Mouse (Mus musculus): ENCODE results near the gene P4ha3. TPM values are rescaled to one million over a fixed set of nuclear protein-coding genes. Genes with fewer than 3 reads are reported as not detected.

P4ha3 gene
- total and polyA plus RNA-seq, 2 experiments = 0.10 TPM; not detected in 1

DNA sequence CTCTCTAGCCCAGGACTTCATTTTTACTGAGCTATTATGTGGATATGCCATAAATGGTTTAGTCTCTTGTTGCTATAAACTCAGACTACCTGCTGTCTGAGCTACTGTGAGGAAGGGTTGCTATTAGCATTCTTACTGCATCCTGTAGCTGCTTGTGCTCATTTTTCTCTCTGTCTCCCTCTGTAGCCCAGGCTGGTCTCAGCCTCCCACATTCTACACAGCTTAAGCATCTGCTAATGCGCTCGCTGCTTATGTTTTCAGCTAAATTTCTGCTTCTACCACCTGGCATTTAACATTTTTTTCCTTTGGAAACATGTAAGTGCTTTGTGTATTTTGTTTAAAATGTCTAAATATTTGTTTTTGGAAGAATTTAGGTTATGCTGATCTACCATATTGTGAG, 10.4 kb downstream of the P4ha3 start:
- no peak for DNase-seq (ENCODE audit: extremely low read depth, low read depth, low spot score)
- Histone ChIP-seq H3K79me2 (ENCODE audit: control insufficient read depth, insufficient read depth, low read length) (no peaks in the 10 kb centered on the region), H3K27me3 (ENCODE audit: control insufficient read depth, insufficient read depth, low read length) (no peaks in the 10 kb centered on the region), H3K36me3 (ENCODE audit: control insufficient read depth, insufficient read depth, low read length) (no peaks in the 10 kb centered on the region), H3K4me3 (ENCODE audit: insufficient read depth, low read depth, low read length) (no peak overlapping the region), H3K9ac (ENCODE audit: low read depth, low read length) (no peak overlapping the region), H3K27ac (replicated peaks; ENCODE audit: insufficient read depth, low read depth, low read length) (no peak overlapping the region), H3K4me1 (ENCODE audit: control insufficient read depth, insufficient read depth, low read length) (no peaks in the 10 kb centered on the region)
- TF ChIP-seq POLR2A (IDR thresholded peaks at IDR 0.05; ENCODE audit: extremely low read depth, insufficient read depth, low read length) = no peak
- TF ChIP-seq CTCF (IDR thresholded peaks at IDR 0.05; ENCODE audit: low read depth, low read length) = no peak
- 99% methylated on average over 2 of the region's 2 CpGs for WGBS

DNA sequence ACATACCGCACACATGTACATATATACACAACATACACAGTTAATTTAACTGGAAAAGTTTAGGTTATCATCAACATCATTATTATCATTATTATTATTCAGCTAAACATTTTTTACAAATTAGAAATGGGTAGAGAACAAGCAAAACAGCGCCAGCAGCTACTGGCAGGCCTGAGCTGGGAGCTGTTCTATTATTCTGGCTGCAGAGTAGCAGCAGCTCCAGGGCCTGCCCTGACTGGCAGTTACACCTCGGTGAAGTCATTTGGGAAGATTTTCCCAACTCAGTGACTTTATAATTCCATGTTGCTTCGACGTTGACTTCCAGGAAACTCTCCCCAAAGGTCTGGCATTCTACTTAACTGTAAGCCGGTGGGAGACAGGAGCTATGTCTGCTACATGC, 11.4 kb downstream of the P4ha3 start:
- TF ChIP-seq CTCF (IDR thresholded peaks at IDR 0.05; ENCODE audit: low read depth, low read length) = no peak
- no peak for TF ChIP-seq POLR2A (IDR thresholded peaks at IDR 0.05; ENCODE audit: extremely low read depth, insufficient read depth, low read length)
- no peak overlapping the region for H3K4me3 ChIP-seq (ENCODE audit: insufficient read depth, low read depth, low read length)
- 78% methylated on average over 6 of the region's 6 CpGs for WGBS
- H3K27ac ChIP-seq (replicated peaks; ENCODE audit: insufficient read depth, low read depth, low read length) = no peak overlapping the region
- H3K4me1 ChIP-seq (ENCODE audit: control insufficient read depth, insufficient read depth, low read length) = no peaks in the 10 kb centered on the region
- no peak for DNase-seq (ENCODE audit: extremely low read depth, low read depth, low spot score)
- no peaks in the 10 kb centered on the region for H3K36me3 ChIP-seq (ENCODE audit: control insufficient read depth, insufficient read depth, low read length)
- no peak overlapping the region for H3K9ac ChIP-seq (ENCODE audit: low read depth, low read length)
- no peaks in the 10 kb centered on the region for H3K79me2 ChIP-seq (ENCODE audit: control insufficient read depth, insufficient read depth, low read length)
- no peaks in the 10 kb centered on the region for H3K27me3 ChIP-seq (ENCODE audit: control insufficient read depth, insufficient read depth, low read length)

DNA sequence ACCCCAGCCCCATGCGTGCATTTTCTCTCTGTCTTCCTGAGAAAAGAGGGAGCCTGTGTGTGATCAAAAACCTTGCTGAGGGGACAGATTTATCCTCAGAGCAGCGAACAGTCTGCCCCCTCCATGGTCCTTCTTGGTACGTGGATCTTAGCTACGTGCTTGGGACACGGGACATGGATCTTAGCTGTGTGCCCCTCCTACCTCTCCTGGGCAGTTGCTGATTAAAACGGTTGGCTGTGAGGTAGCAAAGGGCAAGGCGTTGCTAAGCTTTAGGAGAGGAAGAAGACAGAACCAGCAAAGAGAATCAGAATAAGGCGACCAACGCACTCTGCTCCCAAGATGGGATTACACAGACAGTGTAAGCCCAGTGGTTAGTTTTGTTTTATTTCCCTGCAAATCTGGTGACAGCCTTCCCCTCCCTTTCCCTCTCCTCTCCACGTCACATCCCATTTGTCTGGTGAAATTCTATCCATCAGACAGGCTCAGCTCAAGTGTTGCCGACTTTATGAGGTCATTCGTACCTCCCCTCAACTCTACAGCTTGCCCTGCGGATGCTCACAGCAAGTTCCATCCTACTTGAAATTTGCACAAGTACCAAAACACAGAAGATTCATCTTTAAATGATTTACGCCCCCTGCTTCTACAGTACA, 13.7 kb downstream of the P4ha3 start:
- H3K27ac ChIP-seq (replicated peaks; ENCODE audit: insufficient read depth, low read depth, low read length) = no peak overlapping the region
- 85% methylated on average over 14 of the region's 14 CpGs for WGBS
- no peaks in the 10 kb centered on the region for H3K36me3 ChIP-seq (ENCODE audit: control insufficient read depth, insufficient read depth, low read length)
- H3K79me2 ChIP-seq (ENCODE audit: control insufficient read depth, insufficient read depth, low read length) = no peaks in the 10 kb centered on the region
- no peak overlapping the region for H3K4me3 ChIP-seq (ENCODE audit: insufficient read depth, low read depth, low read length)
- no peaks in the 10 kb centered on the region for H3K27me3 ChIP-seq (ENCODE audit: control insufficient read depth, insufficient read depth, low read length)
- H3K4me1 ChIP-seq (ENCODE audit: control insufficient read depth, insufficient read depth, low read length) = no peaks in the 10 kb centered on the region
- H3K9ac ChIP-seq (ENCODE audit: low read depth, low read length) = no peak overlapping the region
- DNase-seq (ENCODE audit: extremely low read depth, low read depth, low spot score) = no peak
- TF ChIP-seq CTCF (IDR thresholded peaks at IDR 0.05; ENCODE audit: low read depth, low read length) (no peak), POLR2A (IDR thresholded peaks at IDR 0.05; ENCODE audit: extremely low read depth, insufficient read depth, low read length) (no peak)

DNA sequence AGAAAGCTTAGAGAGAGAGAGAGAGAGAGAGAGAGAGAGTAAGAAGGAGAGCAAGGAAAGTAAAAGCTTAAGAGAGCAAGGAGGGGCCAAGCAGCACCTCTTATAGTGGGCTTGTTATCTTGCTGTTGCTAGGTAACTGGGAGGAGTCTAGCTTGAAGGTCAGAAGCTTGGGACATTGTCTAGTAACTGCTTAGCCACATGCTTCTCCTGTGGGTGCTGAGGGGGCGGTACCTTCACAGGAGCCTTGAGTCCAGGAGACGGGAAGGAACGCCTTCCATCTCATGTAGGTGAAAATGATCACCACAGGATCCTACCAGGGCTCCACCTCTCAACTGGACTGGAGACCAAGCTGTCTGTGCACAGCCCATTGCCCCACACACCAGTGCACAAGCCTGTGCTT, 16.1 kb downstream of the P4ha3 start:
- Histone ChIP-seq H3K4me1 (ENCODE audit: control insufficient read depth, insufficient read depth, low read length) (no peaks in the 10 kb centered on the region), H3K4me3 (ENCODE audit: insufficient read depth, low read depth, low read length) (no peak overlapping the region), H3K27me3 (ENCODE audit: control insufficient read depth, insufficient read depth, low read length) (no peaks in the 10 kb centered on the region), H3K9ac (ENCODE audit: low read depth, low read length) (no peak overlapping the region), H3K36me3 (ENCODE audit: control insufficient read depth, insufficient read depth, low read length) (no peaks in the 10 kb centered on the region), H3K27ac (replicated peaks; ENCODE audit: insufficient read depth, low read depth, low read length) (no peak overlapping the region), H3K79me2 (ENCODE audit: control insufficient read depth, insufficient read depth, low read length) (no peaks in the 10 kb centered on the region)
- WGBS = 89% methylated on average over 3 of the region's 3 CpGs
- no peak for DNase-seq (ENCODE audit: extremely low read depth, low read depth, low spot score)
- TF ChIP-seq POLR2A (IDR thresholded peaks at IDR 0.05; ENCODE audit: extremely low read depth, insufficient read depth, low read length) = no peak
- TF ChIP-seq CTCF (IDR thresholded peaks at IDR 0.05; ENCODE audit: low read depth, low read length) = no peak

DNA sequence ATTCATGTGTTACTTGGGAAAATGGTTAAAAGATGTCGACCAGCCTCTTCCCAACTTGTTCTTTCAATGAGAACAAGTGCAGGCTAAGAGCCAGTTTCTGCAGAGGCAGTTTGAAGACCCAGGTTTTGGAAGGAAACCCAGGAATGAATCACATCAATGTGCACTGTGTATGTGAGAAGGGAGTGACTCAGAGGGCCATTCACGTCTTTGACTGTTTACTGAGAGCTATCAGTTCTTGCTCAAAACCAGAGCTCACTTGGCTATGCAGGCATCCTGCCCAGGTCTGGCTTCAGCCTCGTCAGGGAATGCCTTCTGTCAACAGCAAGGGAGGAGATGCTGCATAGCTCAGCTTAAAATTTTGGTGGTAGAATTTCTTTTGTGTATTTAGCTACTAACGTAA, 17.0 kb downstream of the P4ha3 start:
- TF ChIP-seq CTCF (IDR thresholded peaks at IDR 0.05; ENCODE audit: low read depth, low read length) (no peak), POLR2A (IDR thresholded peaks at IDR 0.05; ENCODE audit: extremely low read depth, insufficient read depth, low read length) (no peak)
- Histone ChIP-seq H3K27me3 (ENCODE audit: control insufficient read depth, insufficient read depth, low read length) (no peaks in the 10 kb centered on the region), H3K27ac (replicated peaks; ENCODE audit: insufficient read depth, low read depth, low read length) (no peak overlapping the region), H3K4me1 (ENCODE audit: control insufficient read depth, insufficient read depth, low read length) (no peaks in the 10 kb centered on the region), H3K4me3 (ENCODE audit: insufficient read depth, low read depth, low read length) (no peak overlapping the region), H3K79me2 (ENCODE audit: control insufficient read depth, insufficient read depth, low read length) (no peaks in the 10 kb centered on the region), H3K36me3 (ENCODE audit: control insufficient read depth, insufficient read depth, low read length) (no peaks in the 10 kb centered on the region), H3K9ac (ENCODE audit: low read depth, low read length) (no peak overlapping the region)
- 39% methylated on average over 4 of the region's 4 CpGs for WGBS
- no peak for DNase-seq (ENCODE audit: extremely low read depth, low read depth, low spot score)

DNA sequence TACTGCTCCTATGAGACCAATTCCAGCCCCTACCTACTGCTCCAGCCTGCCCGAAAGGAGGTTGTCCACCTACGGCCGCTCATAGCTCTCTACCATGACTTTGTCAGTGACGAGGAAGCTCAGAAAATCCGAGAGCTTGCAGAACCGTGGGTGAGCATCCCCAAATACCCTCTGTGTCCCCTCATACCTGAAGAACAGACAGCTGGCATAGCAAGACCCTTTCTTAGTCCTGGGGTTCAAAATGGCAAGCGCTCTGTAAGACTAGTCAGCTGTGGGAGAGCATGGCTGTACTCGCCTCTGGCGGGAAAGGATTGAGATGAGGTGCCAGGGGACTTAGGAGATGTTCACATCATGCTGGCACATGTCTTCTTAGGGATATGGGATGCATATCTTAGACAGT, 20.6 kb downstream of the P4ha3 start:
- no peaks in the 10 kb centered on the region for H3K79me2 ChIP-seq (ENCODE audit: control insufficient read depth, insufficient read depth, low read length)
- no peak for TF ChIP-seq CTCF (IDR thresholded peaks at IDR 0.05; ENCODE audit: low read depth, low read length)
- TF ChIP-seq POLR2A (IDR thresholded peaks at IDR 0.05; ENCODE audit: extremely low read depth, insufficient read depth, low read length) = no peak
- DNase-seq (ENCODE audit: extremely low read depth, low read depth, low spot score) = no peak
- 84% methylated on average over 9 of the region's 9 CpGs for WGBS
- no peak overlapping the region for H3K27ac ChIP-seq (replicated peaks; ENCODE audit: insufficient read depth, low read depth, low read length)
- H3K9ac ChIP-seq (ENCODE audit: low read depth, low read length) = no peak overlapping the region
- no peak overlapping the region for H3K4me3 ChIP-seq (ENCODE audit: insufficient read depth, low read depth, low read length)
- H3K36me3 ChIP-seq (ENCODE audit: control insufficient read depth, insufficient read depth, low read length) = no peaks in the 10 kb centered on the region
- H3K27me3 ChIP-seq (ENCODE audit: control insufficient read depth, insufficient read depth, low read length) = no peaks in the 10 kb centered on the region
- H3K4me1 ChIP-seq (ENCODE audit: control insufficient read depth, insufficient read depth, low read length) = no peaks in the 10 kb centered on the region
